Mouse (Mus musculus): Measurements from ENCODE around the gene Gm20388. TPM values are rescaled to one million over a fixed set of nuclear protein-coding genes. Genes with fewer than 3 reads are reported as not detected.

Gm20388 gene
- total and polyA plus RNA-seq, 2 experiments from 2014 or later = 17.3 TPM; not detected in 1

DNA sequence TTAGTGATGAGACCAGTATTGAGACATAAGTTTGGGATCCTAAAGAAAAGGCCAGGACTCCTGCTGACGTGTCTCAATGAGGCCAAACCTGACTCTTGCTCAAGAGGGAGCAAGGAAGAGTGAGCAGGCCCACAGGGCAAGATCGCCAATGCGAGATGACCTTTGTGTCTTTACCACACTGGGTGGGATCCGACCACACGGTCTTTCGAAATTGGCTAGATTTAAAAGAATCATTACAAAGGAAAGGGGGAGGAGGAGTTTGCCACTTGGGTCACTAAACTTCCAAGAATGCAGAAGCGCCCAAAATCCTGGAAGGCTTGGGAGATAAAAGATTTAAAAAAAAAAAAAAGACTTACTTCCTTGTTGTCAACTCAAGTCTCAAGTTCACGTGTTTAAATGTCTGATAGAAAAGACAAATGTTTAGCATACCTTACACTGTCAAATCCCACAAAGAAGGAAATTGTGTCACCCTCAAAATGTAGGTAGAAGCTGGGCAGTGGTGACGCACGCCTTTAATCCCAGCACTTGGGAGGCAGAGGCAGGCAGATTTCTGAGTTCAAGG, 1936.7 kb downstream of the Gm20388 start:
- no peak for ATAC-seq (ENCODE audit: insufficient read depth, low read depth)
- Histone ChIP-seq H3K9me3 (replicated peaks; ENCODE audit: control insufficient read depth, low read length) (no peaks in the 10 kb centered on the region), H3K27ac (ENCODE audit: low read depth) (no peak overlapping the region), H3K27me3 (ENCODE audit: control insufficient read depth, insufficient read depth, low read length) (peaks cover 5% of the 10 kb centered on the region; the same call in 1 of the 2 replicates), H3K4me1 (ENCODE audit: control insufficient read depth, insufficient read depth) (no peaks in the 10 kb centered on the region), H3K9ac (replicated peaks; ENCODE audit: low read depth, low read length) (no peak overlapping the region), H3K4me3 (ENCODE audit: low read depth, low read length) (no peak overlapping the region), H3K36me3 (replicated peaks; ENCODE audit: control insufficient read depth, insufficient read depth, low read length) (no peaks in the 10 kb centered on the region), H3K4me2 (ENCODE audit: low read depth, low read length) (no peak overlapping the region)
- no peak for DNase-seq (ENCODE audit: low spot score)
- no peak for TF ChIP-seq EP300 (IDR thresholded peaks at IDR 0.05; ENCODE audit: low read depth)
- no peak for TF ChIP-seq CTCF (IDR thresholded peaks at IDR 0.05; ENCODE audit: low read depth)
- 64% methylated on average over 10 of the region's 10 CpGs for WGBS

DNA sequence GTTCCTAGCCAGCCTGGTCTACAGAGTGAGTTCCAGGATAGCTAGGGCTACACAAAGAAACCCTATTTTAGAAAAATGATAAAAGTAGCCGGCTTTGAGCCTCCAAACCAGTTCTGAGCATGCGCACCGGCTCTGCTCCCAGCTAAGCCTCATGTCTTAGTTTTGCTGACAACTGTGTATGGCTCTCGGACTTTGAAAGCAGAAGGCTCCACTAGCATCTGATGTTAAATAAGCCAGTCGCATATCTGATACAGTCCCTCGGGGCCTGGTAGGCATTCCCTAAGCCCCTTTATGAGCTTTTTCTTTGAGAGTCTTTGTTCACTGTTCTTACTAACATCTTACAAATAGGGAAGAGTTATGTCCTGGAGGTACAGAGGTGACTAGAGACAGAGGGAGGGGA, 1937.3 kb downstream of the Gm20388 start:
- no peak for ATAC-seq (ENCODE audit: insufficient read depth, low read depth)
- Histone ChIP-seq H3K4me2 (ENCODE audit: low read depth, low read length) (no peak overlapping the region), H3K9ac (replicated peaks; ENCODE audit: low read depth, low read length) (no peak overlapping the region), H3K36me3 (replicated peaks; ENCODE audit: control insufficient read depth, insufficient read depth, low read length) (no peaks in the 10 kb centered on the region), H3K27ac (ENCODE audit: low read depth) (no peak overlapping the region), H3K4me3 (ENCODE audit: low read depth, low read length) (no peak overlapping the region), H3K9me3 (replicated peaks; ENCODE audit: control insufficient read depth, low read length) (no peaks in the 10 kb centered on the region), H3K27me3 (ENCODE audit: control insufficient read depth, insufficient read depth, low read length) (peaks cover 5% of the 10 kb centered on the region; the same call in 1 of the 2 replicates), H3K4me1 (ENCODE audit: control insufficient read depth, insufficient read depth) (peaks cover under 1% of the 10 kb centered on the region; the same call in 1 of the 2 replicates)
- TF ChIP-seq EP300 (IDR thresholded peaks at IDR 0.05; ENCODE audit: low read depth) (no peak), CTCF (IDR thresholded peaks at IDR 0.05; ENCODE audit: low read depth) (no peak)
- no peak for DNase-seq (ENCODE audit: low spot score)
- 72% methylated on average over 6 of the region's 6 CpGs for WGBS

DNA sequence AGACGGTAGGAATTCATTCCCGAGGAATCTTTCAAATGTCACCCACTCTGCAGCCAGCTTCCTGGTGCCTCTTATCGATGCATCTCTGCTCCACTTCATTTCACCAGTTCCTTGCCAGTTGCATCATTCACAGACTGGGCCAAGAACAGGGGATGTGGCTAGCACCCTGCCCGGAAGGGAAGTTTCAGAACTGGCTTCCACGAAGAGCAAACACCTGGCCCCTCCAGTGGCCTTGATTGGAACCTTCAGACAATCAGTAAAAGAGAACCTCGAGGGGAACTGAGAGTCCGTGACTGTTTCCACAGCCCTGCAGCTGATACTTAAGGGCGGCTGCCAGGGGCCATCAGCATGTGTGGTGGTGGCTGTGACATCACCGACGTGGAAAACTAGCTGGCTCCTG, 1937.9 kb downstream of the Gm20388 start:
- Histone ChIP-seq H3K4me3 (ENCODE audit: low read depth, low read length) (no peak overlapping the region), H3K36me3 (replicated peaks; ENCODE audit: control insufficient read depth, insufficient read depth, low read length) (no peaks in the 10 kb centered on the region), H3K9me3 (replicated peaks; ENCODE audit: control insufficient read depth, low read length) (no peaks in the 10 kb centered on the region), H3K4me2 (ENCODE audit: low read depth, low read length) (no peak overlapping the region), H3K9ac (replicated peaks; ENCODE audit: low read depth, low read length) (no peak overlapping the region), H3K27ac (ENCODE audit: low read depth) (no peak overlapping the region), H3K27me3 (ENCODE audit: control insufficient read depth, insufficient read depth, low read length) (peaks cover 5% of the 10 kb centered on the region; the same call in 1 of the 2 replicates), H3K4me1 (ENCODE audit: control insufficient read depth, insufficient read depth) (peaks cover 5% of the 10 kb centered on the region)
- 50% methylated on average over 10 of the region's 10 CpGs for WGBS
- DNase-seq (ENCODE audit: low spot score) (no peak), ATAC-seq (ENCODE audit: insufficient read depth, low read depth) (no peak)
- TF ChIP-seq EP300 (IDR thresholded peaks at IDR 0.05; ENCODE audit: low read depth) = no peak
- no peak for TF ChIP-seq CTCF (IDR thresholded peaks at IDR 0.05; ENCODE audit: low read depth)

DNA sequence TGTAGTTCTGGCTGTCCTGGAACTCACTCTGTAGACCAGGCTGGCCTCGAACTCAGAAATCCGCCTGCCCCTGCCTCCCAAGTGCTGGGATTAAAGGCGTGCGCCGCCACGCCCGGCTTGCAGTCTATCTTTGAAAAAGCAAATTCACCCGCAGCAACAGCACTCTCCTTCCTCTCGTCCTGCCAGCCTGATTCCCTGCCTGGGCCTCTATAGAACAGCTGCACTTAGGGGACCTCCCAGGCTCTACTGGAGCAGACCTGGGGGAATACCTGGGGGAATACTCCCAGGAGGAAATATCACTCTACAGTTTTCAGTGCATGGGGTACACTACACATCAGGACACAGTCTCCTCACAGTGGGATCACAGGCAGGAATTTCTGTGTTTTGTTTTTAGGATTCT, 1938.7 kb downstream of the Gm20388 start:
- DNase-seq (ENCODE audit: low spot score) = no peak
- no peaks in the 10 kb centered on the region for H3K36me3 ChIP-seq (replicated peaks; ENCODE audit: control insufficient read depth, insufficient read depth, low read length)
- ATAC-seq (ENCODE audit: insufficient read depth, low read depth) = no peak
- TF ChIP-seq CTCF (IDR thresholded peaks at IDR 0.05; ENCODE audit: low read depth) (no peak), EP300 (IDR thresholded peaks at IDR 0.05; ENCODE audit: low read depth) (no peak)
- H3K27me3 ChIP-seq (ENCODE audit: control insufficient read depth, insufficient read depth, low read length) = peaks cover 5% of the 10 kb centered on the region; the same call in 1 of the 2 replicates
- WGBS = 70% methylated on average over 9 of the region's 9 CpGs
- no peaks in the 10 kb centered on the region for H3K9me3 ChIP-seq (replicated peaks; ENCODE audit: control insufficient read depth, low read length)
- no peak overlapping the region for H3K4me3 ChIP-seq (ENCODE audit: low read depth, low read length)
- H3K4me2 ChIP-seq (ENCODE audit: low read depth, low read length) = no peak overlapping the region
- H3K9ac ChIP-seq (replicated peaks; ENCODE audit: low read depth, low read length) = no peak overlapping the region
- no peak overlapping the region for H3K27ac ChIP-seq (ENCODE audit: low read depth)
- peaks cover 5% of the 10 kb centered on the region for H3K4me1 ChIP-seq (ENCODE audit: control insufficient read depth, insufficient read depth)

DNA sequence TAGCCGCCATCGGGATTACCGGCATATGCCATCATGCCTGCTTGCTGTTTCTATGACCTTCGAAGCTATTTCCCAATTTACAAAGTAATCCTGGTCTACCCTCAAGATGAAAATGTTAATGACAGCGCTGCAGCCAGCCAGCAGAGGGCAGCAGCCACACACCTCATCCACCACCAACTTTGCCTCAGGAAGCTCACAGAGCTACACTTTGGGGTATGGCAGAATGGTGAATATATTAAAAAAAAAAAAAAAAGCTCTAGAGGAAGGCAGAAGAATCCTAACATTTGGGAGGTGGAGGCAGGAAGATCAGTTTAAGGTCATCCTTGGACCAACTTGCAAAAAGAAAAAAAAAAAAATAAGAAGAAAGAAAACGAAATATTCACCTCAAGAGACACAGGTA, 1939.4 kb downstream of the Gm20388 start:
- WGBS = 12% methylated on average over 6 of the region's 6 CpGs
- ATAC-seq (ENCODE audit: insufficient read depth, low read depth) (peak; percentile 45; the same call in 1 of the 2 replicates), DNase-seq (ENCODE audit: low spot score) (peak; percentile 69)
- peaks cover 5% of the 10 kb centered on the region for H3K4me1 ChIP-seq (ENCODE audit: control insufficient read depth, insufficient read depth)
- H3K36me3 ChIP-seq (replicated peaks; ENCODE audit: control insufficient read depth, insufficient read depth, low read length) = no peaks in the 10 kb centered on the region
- TF ChIP-seq CTCF (IDR thresholded peaks at IDR 0.05; ENCODE audit: low read depth) (peak; percentile 91), EP300 (IDR thresholded peaks at IDR 0.05; ENCODE audit: low read depth) (no peak)
- peaks cover 5% of the 10 kb centered on the region; the same call in 1 of the 2 replicates for H3K27me3 ChIP-seq (ENCODE audit: control insufficient read depth, insufficient read depth, low read length)
- no peak overlapping the region for H3K4me3 ChIP-seq (ENCODE audit: low read depth, low read length)
- H3K27ac ChIP-seq (ENCODE audit: low read depth) = no peak overlapping the region
- no peak overlapping the region for H3K4me2 ChIP-seq (ENCODE audit: low read depth, low read length)
- H3K9ac ChIP-seq (replicated peaks; ENCODE audit: low read depth, low read length) = no peak overlapping the region
- no peaks in the 10 kb centered on the region for H3K9me3 ChIP-seq (replicated peaks; ENCODE audit: control insufficient read depth, low read length)

DNA sequence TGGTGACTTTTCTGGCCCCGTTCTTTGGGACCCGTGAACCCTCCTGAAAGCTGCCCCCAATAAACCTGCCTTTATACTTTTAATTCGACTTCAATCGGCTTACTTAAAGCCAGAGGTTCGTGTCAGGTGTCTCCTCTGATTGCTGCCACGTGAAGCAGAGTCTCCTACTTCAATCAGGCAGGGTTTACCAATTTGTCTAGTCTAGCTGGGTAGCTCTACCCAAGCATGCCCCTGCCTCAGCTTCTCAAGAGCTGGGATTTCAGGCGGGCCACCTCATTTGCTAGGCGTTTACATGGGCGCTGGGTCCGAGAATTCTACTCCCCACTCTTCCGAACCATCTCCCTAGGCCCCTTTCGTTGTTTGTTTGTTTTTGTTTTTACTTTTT, 1939.8 kb downstream of the Gm20388 start:
- TF ChIP-seq CTCF (IDR thresholded peaks at IDR 0.05; ENCODE audit: low read depth) (no peak), EP300 (IDR thresholded peaks at IDR 0.05; ENCODE audit: low read depth) (no peak)
- Histone ChIP-seq H3K36me3 (replicated peaks; ENCODE audit: control insufficient read depth, insufficient read depth, low read length) (no peaks in the 10 kb centered on the region), H3K9me3 (replicated peaks; ENCODE audit: control insufficient read depth, low read length) (no peaks in the 10 kb centered on the region), H3K4me1 (ENCODE audit: control insufficient read depth, insufficient read depth) (peaks cover 5% of the 10 kb centered on the region), H3K27me3 (ENCODE audit: control insufficient read depth, insufficient read depth, low read length) (peaks cover 5% of the 10 kb centered on the region; the same call in 1 of the 2 replicates), H3K9ac (replicated peaks; ENCODE audit: low read depth, low read length) (no peak overlapping the region), H3K4me3 (ENCODE audit: low read depth, low read length) (no peak overlapping the region), H3K27ac (ENCODE audit: low read depth) (no peak overlapping the region), H3K4me2 (ENCODE audit: low read depth, low read length) (peak overlapping the region; percentile 46)
- DNase-seq (ENCODE audit: low spot score) (no peak), ATAC-seq (ENCODE audit: insufficient read depth, low read depth) (no peak)
- 42% methylated on average over 12 of the region's 12 CpGs for WGBS
